Mouse (Mus musculus): ENCODE measurements around the gene Tifa. TPM values are rescaled to one million over a fixed set of nuclear protein-coding genes. Genes with fewer than 3 reads are reported as not detected.

Tifa gene
- polyA plus RNA-seq, 2 experiments from 2014 or later, result 0.38 TPM; not detected in 1

DNA sequence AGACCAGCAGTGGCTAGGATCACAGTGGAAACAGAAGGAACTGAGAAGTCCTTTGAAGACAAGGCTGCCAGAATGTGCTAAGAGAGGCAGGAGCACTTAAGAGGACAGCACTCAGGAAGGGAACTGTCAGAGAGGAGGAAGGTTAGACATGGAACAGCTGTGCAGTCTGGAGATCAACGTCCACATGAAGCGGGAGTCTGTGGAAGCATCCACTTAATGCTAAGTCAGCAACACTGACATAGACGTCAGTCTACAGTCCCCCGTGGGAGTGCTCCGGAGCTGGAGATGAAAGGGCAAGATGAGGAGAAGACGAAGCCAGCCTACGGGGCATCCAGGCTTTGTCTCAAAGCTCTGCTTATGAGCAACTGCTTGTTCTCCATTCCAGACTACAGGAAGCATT, 37.5 kb downstream of the Tifa start:
- ATAC-seq, result no peak

DNA sequence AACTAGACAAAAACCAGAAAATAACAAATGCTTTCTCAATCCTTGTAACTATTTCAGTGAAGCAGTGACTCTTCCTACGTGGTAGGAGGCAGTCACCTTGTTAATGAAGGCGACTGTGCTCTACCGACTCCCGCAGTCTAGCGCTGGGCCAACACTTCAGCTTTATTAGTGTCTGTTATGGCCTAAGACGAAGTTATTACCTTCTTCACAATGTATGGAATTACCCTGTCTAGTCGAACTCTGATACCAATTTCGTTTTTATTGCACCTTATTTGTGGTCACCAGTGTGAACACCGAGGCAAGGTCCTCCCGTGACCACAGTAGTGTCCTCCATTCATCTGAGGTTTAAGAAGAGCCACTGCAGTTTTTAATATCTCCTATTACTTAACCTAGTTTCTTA, 40.6 kb downstream of the Tifa start:
- no peak for ATAC-seq

DNA sequence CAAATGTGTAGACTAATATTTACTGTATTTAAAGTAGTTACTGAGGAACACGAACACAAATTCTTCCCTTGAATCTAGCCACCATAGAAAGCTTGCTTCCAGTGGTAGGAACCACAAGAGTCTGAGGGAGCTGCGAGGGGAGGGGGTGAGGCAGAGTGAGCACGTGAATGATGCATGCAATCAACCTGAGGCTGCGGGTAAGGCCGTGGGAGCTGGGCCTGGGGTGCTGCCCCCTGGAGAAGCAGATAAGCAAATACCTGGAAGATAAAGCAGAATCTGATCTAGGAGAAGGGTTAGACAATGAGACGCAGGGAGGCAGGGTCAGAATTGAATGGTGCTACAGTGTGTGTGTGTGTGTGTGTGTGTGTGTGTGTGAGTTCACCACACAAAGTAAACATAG, 41.5 kb downstream of the Tifa start:
- ATAC-seq, result no peak

DNA sequence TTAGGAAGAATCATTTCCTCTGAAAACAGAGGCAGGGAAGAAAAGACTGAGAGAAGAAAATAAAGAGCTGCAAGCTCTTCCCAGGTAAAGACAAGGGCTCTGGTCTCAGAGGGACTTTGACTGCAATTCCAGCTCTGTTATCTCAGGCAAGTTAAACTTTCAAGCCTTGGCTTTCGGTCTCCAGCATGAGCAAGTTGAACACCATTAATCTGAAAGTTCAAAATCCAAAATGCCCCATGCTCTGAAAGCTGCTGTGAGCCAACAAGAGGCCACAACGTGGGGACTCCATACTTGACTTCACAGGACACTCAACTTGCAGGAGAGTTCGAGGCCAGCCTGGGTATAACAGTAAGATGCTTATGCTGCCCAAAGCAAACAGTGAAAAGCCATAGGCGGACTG, 44.4 kb downstream of the Tifa start:
- no peak for ATAC-seq

DNA sequence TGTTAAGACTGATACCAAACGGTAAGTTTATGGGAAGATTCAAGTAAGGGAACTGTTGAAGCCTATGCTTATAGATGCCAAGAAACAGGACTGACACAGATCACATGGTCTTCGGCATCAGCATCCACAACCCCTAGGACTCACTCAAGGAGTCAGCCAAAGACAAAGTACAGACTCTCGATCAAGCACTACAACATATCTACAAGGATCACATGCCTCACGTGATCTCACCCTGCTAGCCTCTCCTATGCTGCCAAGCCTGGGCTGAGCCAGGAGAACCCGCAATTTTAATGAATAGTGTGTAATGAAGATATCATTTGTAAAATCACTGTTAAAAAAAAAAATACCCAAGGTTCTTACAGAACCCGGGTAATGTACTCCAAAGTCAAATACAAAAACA, 46.0 kb downstream of the Tifa start:
- ATAC-seq, result no peak

DNA sequence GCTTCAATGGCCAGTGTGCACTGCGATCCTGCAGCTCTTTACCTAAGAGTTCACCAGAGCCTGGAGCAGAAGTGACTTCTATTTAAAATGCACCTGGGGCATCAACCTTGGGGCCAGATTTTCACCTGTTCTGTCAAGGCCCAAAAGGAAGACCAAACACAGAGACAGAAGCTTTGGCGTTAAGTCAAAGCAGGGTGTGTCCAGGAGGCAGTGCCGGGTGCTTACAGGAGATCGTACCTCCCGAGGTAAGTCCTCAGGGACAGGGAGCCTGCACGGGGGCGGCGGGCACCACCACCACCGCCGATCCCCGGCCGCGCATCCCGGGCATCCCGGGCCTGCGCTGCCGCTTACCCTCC, 47.2 kb downstream of the Tifa start:
- ATAC-seq, result no peak

DNA sequence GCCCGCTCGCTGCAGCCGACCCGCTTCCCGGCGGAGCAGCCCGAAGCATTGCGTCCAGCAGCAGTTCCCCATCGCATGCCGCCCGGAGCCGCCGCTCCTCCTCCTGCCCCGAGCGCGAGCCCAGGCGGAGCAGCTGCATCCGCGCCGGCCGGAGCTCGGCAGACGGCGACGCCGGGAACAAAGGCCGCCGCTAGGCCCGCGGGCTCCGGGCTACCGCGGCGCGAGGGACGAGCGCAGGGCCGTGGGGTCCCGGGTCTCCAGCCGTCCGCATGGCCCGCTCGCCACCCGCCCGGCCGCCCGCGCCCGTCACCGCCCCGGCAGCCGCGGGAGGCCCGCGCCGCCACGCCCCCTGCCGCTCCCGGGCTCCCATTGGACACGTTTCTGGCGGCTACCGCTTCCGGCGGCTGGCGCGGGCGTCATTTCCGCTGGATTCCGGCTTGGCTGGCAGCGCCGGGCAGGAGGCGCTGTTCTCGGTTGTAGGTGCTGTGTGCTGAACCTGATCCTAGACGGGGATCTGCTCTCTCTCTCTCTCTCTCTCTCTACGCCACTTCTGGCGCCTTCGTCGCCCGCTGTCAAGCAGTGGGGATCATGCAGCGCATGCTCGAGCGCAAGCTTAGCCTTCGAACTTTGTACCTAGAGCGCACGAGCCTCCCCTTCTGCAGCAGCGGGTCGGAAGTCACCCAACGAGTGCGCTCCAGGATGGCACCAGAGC, 47.7 kb downstream of the Tifa start, which contains the start of gene Ap1ar:
Gene Ap1ar, minus strand, starts transcription at position 370 of the 712 bp plus-strand sequence.
- peak; percentile 95 for ATAC-seq

DNA sequence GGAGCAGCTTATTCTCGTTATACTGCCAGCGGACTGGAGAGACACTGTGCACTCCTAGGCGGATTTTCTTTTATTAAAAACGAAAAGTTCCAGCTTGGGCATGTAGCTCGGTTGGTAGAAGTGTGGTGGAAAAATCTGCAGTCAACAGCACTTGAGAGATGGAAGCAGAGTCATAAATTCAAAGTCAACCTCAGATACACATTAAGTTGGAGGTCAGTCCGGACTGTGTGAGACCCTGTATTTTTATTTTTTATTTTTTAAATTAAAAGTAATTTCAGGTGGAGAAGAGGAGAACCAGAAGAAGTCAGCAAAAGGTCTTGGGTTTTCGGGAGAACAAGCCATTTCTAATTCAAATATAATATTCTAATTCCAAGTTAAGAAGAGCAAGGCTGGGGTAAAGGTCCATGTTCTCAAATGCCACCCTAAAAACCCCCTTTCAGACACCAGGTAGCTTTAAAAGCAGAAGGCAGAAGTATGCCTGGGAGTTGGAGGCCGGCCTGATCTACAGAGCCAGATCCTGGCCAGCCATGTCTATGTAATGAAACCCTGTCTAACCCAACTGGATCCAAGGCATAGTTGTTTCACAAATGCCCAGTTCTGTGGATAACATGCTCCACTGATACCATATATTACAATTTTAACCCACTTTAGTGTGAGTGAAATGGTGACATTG, 48.5 kb downstream of the Tifa start:
- ATAC-seq, result no peak

DNA sequence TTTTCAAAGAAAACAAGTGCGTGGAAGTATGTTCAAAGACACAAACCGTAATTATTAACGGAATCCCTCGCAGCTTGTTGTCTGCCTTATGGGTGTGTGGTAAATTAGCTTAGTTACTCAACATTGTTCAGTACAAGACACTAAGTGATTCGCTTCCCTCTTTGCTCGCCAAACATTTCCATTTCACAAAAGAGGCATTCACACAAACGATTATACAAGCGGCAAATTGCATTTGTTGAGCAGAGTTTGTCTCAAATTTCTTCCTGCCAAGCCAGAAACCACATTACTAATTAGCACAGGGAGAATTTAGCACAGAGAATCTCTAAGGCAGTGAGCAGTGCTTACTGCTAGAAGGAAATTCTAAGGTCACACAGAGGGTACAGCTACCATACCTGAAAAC, 52.3 kb downstream of the Tifa start:
- ATAC-seq, result no peak

DNA sequence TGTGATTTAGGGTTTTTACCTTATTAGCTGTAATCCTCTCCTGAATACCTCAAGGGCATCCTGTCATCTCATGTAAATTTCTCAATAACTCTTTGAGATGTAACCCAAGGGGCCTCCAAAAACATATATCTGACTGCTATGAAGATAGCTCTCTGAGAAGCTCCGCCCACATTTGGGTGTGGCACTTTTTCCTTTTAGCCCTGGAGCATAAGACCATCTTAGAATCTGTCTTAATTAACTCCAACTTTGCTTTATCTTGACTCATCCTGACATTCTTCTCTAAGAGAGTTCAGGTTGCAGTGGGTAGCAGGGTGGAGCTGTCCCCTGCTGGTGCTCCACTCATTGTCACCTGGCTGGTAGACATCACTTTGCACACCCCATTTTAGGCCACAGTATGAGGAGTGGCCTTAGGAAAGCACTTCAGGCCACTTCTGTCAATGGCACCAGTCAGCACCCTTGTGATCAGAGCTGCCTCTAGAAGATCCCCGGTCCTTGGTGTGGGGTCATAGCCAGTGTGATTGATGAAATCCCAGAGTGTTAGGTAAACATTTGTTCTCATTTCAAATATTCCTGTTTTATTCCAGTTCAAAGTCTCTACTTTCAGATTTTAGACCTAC, 53.8 kb downstream of the Tifa start:
- no peak for ATAC-seq

DNA sequence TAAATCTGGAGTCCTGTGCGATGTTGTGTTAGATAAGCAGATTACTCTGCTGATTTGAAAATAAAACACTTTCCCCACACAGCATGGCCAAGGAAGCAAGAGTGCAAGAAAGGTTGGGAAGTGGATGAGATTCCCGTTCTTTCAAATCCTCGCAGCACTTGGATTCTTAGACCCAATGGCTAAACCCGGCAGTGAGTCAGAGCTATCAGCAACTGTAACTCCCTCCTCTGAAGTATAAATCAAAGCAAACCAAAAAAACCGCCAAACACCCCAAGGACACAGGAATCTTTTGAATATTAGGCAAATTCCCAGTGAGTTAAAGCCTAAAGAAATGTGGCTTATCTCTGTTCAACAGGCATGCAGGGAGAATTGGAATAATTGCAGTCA, 54.3 kb downstream of the Tifa start:
- no peak for ATAC-seq

DNA sequence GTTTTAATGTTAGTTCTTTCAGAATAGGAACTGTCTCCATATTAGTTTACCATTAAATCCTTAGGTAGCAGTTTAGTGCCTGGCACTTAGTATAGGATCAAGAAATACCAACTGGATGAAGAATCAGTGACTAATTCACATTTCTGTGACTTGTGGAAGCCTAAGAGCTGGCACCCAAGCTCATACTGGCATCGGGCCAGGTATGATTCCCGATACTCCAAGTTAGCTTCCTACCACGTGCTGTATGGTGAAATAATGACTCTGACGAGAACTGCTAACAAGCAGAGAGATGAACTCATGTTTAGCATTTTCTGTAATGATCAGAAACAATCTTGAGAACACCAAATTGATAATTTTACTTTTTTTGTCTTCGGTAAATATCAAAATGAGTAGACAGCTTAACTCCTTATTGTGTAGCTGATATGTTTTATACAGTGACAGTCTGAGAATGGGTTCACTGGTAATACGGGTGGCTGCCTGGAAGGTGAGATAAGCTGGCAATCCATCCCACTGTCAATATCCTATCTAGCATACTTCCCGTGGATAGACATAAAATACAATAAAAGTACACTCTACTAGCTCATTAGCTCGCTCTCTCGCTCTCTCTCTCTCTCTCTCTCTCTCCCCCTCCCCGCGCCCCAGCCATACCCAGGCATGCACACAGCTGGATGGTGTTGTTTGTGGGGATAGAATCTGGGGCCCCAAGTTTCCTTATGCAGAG, 58.6 kb downstream of the Tifa start:
- ATAC-seq, result no peak

DNA sequence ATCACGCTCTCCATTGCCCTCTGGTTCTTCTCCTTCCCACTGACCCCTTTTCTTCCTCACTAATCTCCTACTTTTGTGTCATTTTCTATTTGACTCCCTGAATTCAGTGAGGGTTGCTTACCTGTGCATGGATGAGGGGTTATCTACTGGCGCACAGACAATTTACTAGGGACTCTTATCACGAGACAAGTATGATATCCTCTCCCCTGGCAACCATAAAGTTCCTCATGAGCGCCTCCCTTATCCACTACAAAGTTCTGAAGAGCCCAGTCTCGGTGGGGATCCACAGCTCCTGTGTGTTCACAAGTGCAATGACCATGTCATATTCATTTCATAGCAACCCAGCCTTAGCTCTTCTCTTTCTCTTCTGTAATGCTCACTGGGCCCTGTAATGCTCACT, 60.3 kb downstream of the Tifa start:
- no peak for ATAC-seq

DNA sequence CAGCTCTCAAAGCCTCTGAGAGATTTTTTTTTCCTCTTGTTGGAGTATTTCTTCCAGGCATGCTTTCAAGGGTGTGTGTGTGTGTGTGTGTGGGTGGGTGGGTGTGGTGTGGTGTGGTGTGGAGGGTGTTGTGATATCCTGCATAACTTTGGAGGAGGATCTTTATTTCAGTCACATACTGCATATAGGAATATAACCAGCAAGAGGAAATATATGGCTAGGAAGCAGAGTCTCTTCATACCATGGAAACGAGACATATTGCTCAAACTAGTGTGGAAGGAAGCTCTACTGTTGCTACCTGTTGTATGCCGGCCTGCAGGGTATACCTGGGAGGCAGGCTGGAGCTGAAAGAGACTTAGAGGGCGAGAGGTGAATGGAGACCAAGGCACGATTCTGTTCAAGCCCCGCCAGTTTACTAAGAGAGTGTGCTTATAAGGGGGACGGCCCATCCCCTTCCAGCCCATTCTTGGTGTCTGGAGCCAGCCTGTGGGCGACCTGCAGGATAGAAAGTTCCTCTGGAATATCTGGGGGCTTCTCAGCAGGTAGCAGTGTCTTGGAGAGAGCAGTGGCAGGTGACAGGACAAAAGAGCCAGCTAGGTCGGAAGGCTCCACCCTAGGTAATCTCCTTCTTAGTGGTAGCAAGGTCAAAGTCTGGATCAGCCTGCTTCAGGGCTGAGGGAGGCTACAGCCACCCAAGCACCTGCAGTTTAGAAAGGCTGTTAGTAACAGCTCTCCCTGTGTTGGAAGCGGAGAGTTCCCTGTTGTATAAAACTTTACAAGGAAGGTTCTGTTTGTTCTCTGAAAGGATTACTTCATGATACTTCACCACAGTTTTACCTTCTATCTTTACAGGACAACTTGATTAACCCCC, 61.4 kb downstream of the Tifa start:
- ATAC-seq, result no peak

DNA sequence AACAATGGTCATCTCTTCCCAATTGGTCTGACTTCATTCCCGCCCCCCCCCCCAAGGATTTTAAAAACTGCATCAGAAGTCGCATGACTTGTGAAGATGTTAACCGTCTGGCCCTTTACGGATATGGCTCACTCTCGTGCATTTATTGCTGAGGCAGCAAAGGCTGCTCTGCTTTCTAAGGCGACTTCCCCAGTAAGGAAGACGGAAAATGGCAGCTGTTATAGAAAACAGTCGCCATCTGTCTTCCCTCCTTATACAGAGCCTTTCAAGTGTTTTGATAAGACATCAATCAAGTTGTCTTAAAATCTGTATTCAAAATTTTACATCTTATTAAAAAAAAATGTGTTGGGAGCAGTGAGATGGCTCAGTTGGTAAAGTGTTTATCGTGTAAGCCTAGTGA, 63.1 kb downstream of the Tifa start:
- no peak for ATAC-seq

DNA sequence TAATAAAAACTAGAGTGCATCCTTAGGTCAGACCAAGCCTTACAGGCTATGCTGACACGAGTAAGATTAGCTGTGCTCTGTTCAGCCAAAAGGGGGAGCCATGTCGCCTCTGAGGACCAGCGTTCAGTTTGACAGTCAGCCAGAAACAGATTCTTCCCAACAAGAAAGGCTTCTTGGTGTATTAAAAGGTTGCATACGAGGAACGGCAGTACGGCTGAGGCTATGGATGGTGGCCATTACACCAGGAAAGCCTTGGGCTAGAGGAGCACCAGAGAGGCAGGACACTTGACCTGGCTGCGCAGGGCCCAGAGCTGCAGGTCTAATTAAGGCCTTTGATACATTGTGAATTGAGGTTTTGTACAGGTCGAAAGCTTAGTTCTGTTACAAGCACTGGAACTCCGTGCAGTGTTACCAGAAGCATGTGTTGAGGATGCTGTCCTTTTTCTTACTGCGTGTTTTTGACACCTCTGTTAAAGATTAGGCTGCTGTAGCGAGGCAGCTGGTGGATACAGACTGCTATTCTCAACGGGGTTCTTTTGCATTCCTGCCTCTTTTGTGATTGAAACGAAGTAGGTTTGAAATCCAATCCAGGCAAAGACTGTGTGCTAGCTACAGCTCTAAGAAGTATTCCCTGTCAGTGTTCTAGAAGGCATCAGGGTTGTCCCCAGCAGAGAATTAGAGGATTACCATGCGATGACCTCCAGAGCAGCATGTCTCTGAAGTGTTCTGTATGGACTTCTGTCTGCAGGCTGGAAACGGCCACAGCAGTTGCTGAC, 64.0 kb downstream of the Tifa start:
- ATAC-seq, result peak; percentile 96

DNA sequence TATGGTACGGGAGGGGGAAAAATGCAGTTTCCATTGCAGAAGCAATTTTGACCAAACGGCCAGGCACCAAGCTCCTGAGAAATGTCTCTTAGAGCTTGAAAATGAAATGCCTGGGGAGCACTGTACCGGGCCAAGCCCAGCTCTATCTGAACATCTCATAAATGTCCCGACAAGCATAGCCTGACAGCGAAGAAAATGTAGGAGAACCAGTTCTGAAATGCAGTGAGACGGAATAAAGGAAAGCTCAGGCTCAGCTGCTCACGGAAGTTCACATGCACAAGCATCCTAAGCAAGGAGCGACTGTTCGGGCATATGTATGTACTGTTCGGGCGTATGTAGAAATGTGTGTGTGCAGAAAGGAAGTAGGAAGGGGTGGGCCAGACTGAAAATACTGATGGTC, 71.7 kb downstream of the Tifa start:
- ATAC-seq, result no peak

DNA sequence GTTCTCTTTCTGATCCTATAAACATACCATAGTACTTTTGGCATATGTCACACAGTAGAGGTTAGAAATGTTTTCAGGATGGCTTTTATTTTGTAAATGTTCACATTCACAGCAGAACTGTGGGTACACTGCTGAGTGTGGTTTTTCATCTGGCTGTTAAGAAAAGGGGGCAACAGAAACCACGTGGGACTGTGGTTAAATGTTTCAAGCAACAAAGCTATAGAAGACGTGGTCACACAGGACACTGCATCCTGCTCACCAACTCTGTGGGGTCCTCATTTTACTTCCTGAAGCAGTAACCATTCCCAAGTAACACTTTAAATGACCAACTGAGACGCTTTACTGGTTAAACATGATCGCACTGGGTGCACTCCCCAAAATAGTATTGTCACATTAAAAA, 72.9 kb downstream of the Tifa start:
- ATAC-seq, result no peak

DNA sequence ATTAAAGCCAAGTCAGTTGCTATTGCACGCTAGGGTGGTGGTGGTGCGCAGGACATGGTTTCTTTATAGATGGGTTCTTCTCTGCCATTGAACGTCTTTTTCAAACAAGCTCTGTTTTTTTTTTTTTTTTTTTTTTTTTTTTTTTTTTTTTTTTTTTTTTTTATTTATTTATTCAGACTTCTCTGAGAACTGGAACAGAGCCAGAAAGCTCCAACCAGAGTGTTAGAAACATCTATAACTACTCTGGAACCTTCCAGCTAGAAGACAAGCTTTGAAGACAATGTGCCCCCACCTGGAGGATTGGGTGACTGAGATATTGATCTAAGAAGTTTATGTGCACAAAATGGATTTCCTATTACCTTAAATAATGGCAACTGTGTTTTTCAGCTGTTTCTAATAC, 74.0 kb downstream of the Tifa start:
- ATAC-seq, result no peak

DNA sequence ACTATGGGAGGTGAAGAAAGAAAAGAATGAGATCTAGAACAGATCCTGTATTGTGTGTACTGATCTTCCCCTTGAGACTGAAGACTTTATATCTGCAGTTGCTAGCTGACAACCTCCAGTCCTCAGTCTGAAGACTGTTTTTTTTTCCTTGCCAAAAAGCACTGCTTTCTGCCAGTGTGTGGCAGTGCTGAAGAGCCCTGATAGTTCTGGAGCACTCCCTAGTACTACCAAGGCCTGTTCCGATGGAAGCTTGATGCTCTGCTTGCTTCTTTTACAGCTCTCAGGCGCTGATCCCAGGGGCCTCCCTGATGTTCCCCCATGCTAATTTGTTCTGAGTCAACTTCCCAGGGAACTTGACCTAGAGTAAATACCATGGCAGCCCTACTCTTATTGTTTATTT, 74.6 kb downstream of the Tifa start:
- no peak for ATAC-seq

DNA sequence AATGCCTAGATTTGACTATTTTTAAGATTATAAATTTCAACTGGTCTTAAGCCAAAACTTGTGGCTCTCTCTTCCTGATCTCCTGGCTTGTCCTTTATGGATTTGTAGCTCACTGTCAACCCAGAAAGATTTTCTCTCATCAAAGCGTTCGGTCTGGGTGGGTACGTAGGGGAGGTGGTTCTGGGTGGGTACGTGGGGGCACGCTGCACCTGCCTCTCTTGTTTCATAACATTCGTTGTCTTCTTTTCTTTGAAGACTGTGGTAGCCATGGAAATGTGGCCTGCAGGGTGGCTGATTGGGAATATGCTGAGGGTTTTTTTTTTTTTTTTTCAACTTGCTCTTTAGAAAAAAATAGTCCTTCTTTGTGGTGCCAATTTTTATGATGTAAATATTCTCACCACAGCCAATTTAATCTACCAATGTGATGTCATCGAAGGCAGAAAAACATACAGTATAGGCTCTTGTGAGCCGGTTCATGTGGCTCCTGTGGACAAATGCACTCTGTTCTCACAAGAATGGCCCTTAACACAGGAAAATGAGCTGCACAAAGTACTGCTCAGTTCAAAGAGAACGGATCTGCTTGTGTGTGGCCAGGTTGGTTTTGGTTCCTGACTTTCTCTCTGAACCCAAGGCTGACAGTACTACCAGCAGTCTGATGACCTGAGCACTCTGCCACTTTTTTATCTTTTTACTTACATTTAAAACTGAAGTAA, 78.6 kb downstream of the Tifa start:
- no peak for ATAC-seq

All from CD4-positive, CD25-positive, alpha-beta regulatory T cell, adult 4 months (primary cell).